Mouse (Mus musculus): ENCODE measurements around the gene Ddx31.

The Ddx31 gene

DNA sequence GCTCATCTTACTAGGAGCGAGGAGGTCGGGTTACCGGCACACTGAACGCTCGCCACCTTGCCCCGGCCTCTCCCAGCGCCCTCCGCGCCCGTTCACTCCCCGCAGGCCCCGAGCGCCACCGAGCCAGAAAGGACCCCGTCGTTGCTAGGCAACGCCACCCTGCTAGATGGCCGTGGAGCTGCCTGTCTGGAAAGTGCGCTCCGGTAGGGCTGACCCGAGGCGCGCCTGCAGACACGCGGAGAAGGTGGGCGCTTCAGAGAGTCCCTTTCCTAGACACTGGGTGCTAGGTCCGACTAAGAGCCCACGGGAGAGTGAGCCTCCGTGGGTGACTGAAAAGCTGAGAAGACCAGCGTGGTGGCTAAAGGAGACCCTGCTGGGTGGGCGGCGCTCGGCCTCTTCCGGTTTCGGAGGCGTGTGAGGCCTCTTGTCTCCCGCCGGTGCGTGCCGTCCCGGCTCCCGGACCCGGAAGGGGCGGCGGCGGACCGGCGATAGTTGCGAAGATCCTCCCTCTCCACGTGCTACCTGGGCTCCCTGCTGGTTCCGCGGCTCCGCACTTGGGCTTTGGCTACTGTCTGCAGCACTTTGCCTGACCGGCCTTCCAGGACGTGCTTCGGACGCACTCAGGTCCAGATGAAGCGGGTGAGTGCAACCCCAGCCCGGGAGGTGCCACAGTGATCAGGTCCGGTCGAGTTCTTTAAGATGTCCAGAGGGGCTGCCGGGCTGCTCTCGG is at the start of gene Ddx31, which contains the start of gene Gtf3c4:
Ddx31 (plus strand) TSS at position 185 of the 730 bp plus-strand sequence.
Gtf3c4 (minus strand) TSS at position 139 of the 730 bp plus-strand sequence.
- peak; percentile 89 for DNase-seq (ENCODE audit: low spot score)

DNA sequence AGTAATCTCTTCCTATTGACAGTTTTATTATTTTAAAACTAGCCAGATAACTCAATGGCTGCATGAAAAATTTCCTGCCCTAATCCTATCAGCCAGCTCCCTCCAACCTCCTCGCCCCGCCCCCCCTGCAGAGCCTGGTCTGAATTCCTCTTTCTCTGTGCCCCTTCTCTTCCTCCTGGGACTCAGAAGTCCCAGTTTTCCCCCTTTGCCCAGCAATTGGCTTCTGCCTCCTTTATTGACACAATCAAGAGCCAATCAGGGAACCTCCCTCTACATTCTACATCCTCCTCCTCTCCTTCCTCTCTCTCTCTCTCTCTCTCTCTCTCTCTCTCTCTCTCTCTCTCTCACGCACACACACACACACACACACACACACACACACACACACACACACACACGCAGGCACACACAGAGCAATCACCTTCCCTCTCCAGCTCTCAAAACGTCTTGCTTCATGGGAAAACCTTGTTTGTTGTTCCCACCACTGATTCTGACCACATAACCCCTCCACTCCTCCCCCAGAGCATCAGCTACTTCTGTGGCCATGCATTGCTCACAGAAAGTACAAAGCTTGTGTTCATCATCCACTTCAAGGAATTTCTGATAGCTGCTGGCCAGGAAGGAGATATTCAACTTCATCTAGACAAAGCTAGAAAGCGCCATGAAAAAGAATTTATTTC is 47.1 kb upstream of the Ddx31 start:
- peak; percentile 10 for DNase-seq (ENCODE audit: low spot score)

GRCm38 (mm10) chr2:28794623-28795022 is 45.6 kb upstream of the Ddx31 start:
- no peak for DNase-seq (ENCODE audit: low spot score)

GRCm38 (mm10) chr2:28796298-28796697 is 43.9 kb upstream of the Ddx31 start:
- DNase-seq (ENCODE audit: low spot score): no peak

GRCm38 (mm10) chr2:28797490-28798106 is 42.6 kb upstream of the Ddx31 start:
- no peak for DNase-seq (ENCODE audit: low spot score)

DNA sequence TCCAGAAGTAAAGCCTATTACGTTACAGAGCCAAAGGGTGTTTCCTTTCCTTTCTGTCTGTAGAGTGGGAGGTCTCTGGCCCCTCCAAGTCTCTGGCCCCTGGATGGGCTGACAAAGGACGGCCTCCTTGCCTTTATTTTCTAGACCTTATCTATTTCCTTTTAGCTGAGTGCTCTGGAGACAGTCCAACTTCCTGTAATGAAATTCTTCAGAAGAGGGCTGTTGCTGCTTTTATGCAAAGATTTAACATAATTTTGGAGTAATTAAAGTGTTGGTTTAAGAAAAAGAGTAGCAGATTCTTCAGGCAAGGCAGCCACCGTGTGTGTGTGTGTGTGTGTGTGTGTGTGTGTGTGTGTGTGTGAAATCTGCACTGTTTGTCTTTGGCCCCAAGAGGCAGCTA is 41.8 kb upstream of the Ddx31 start:
- no peak for DNase-seq (ENCODE audit: low spot score)

DNA sequence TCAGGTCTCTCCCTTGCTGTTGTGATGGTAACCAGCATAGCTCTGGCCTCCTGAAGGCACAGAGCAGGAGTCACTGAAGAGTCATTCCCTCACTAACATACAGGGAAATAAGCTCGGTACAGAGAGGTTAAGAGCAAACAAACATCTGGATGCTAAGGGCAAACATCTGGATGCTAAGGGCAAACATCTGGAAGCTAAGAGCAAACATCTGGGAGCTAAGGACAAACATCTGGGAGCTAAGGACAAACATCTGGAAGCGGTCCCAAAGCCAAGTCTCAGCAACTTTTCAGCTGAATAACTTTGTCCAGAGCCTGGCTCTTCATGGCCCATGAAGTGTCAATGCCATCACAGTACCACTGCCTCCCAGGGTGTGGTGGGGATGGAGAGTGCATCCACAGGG is 40.6 kb upstream of the Ddx31 start:
- no peak for DNase-seq (ENCODE audit: low spot score)

- no peak for DNase-seq (ENCODE audit: low spot score)
These were observed 36.8 kb upstream of the Ddx31 start for GRCm38 (mm10) chr2:28803406-28803805.

DNA sequence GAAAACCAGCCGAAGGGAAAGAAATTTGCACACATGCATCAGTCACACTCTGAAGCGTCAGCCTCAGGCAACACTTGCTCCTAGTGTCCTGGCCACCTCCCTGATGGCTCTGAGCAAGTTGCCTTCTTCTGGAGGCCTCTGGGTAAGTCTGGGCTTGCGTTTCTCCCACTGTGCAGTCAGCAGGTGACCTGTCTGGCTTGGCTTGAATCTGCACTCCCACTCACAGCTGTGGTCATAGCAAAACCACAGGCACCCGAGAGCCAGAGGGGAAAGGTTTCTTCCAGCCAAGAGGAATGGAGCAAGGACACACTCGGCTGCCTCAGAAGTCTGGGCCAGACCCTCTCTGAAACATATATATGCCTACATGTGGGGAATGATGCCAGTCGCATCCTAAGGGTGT is 31.4 kb upstream of the Ddx31 start:
- DNase-seq (ENCODE audit: low spot score): no peak

GRCm38 (mm10) chr2:28810260-28811013 is 29.8 kb upstream of the Ddx31 start:
- no peak for DNase-seq (ENCODE audit: low spot score)

- no peak for DNase-seq (ENCODE audit: low spot score)
These were observed 21.3 kb upstream of the Ddx31 start for GRCm38 (mm10) chr2:28818866-28819265.

- no peak for DNase-seq (ENCODE audit: low spot score)
These were observed 10.9 kb upstream of the Ddx31 start for GRCm38 (mm10) chr2:28829265-28829664.

- no peak for DNase-seq (ENCODE audit: low spot score)
These were observed 3.8 kb upstream of the Ddx31 start for GRCm38 (mm10) chr2:28836181-28836940.

- no peak for DNase-seq (ENCODE audit: low spot score)
These were observed 545 bp upstream of the Ddx31 start for GRCm38 (mm10) chr2:28839501-28840221.

DNA sequence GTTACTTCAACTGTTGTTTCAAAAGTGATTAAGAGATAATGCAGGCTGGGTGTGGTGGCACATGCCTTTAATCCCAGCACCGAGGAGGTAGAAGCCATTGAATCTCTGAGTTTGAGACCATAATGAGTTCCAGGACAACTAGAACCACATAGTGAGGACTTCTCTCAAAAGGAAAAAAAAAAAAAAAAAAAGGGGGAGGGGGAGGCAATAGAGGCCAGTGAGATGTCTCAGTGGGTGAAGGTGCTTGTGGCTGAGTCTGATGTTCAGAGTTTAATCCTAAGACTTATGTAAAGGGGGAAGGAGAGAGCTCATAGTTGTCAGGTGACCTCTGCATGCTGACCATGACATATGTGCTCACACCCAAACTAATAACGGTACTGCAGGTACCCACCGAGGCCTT is 1.8 kb downstream of the Ddx31 start:
- DNase-seq (ENCODE audit: low spot score): no peak

DNA sequence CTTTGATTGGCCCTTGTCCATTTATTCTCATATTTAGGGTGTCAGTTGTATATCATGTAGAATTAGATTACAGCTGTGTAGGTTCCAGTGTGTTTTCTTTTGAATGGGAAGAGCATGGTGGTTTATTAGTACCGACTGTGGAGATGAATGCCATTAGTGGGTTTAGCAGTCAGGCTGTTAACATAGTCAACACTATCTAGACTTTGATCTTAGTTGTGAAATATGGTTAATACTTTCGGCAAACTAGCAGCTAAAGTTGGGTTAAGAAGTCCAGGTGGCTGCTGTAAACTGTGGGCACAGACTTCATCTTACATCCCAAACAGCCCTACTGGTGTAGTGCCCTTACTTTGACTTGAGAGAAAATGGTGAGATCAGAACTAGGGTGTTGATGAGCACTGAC is 8.7 kb downstream of the Ddx31 start:
- DNase-seq (ENCODE audit: low spot score): no peak

GRCm38 (mm10) chr2:28852594-28852993 is 12.4 kb downstream of the Ddx31 start:
- no peak for DNase-seq (ENCODE audit: low spot score)

DNA sequence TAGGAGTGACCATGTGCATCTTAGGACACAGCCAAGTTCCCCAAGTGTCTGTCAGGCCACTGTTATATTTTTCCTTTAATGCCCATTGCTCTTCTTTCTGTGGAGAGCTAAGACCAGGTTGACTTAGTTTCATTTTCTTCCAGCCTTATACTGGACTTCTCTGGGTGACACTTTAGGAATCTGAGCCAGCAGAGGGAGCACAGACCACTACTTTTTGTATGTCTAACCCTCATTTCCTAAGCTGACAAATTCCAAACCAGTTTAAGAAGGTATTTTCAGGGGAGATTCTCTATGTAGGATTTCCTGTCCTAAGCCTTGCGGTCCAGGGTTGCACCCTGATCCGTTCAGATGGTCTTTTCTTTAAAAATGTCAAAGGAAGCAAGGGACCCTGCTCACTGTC is 15.6 kb downstream of the Ddx31 start:
- no peak for DNase-seq (ENCODE audit: low spot score)

DNA sequence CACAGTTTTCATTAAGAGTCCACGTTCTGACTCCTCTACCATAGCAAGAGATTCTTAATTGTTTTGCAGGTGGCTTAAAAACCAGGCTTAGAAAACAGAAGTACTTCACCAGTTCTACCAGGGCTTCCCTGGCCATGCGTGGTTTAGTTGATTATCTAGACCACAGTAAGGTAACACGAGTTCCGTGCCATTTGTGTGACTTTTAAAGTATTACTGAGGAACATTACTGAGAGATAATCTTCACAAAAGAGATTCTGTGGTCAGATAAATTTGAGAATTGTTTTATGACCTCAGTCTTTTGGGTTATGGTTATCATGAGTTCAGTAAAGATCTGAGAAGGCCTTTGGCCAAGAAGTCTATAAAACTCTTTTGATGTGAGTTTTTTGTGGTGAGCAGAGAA is 19.1 kb downstream of the Ddx31 start:
- DNase-seq (ENCODE audit: low spot score): no peak

- no peak for DNase-seq (ENCODE audit: low spot score)
These were observed 20.6 kb downstream of the Ddx31 start for GRCm38 (mm10) chr2:28860678-28861423.

All from layer of hippocampus, adult 9-10 months (tissue).